Mouse (Mus musculus) lung, postnatal 0 days (tissue): ENCODE results near the gene Olfr1015.

Source experiments
- CTCF ChIP-seq: IDR thresholded peaks from 2 replicates; pipeline ENCODE4 v1.5.1; 2016; ENCODE audit warnings: antibody characterized with exemption, mild to moderate bottlenecking
- EP300 ChIP-seq: IDR thresholded peaks from 2 replicates; pipeline ENCODE4 v1.6.1; 2016; ENCODE audit warnings: antibody characterized with exemption, mild to moderate bottlenecking, control low read depth

GRCm38 (mm10) chr2:85818179-85818578 is 36.4 kb downstream of the Olfr1015 start, which contains the start of gene Olfr1018:
- TF ChIP-seq CTCF = no peak
- TF ChIP-seq EP300 = no peak
